Mouse (Mus musculus): Measurements from ENCODE around the gene B3gnt3.
"Not testable (repeated sequence)": the region's sequence is repeated elsewhere in the genome, so short reads cannot be mapped to it uniquely, and the experiment has no call there.

The B3gnt3 gene

GRCm38 (mm10) chr8:71701414-71702086, at the start of gene B3gnt3:
B3gnt3 (minus strand) TSS chr8:71701789.
- DNase-seq (ENCODE audit: low spot score in 2 of 2): no peak

- DNase-seq (ENCODE audit: low spot score in 2 of 2): not testable (repeated sequence)
Observed at GRCm38 (mm10) chr8:71749321-71750075, 47.9 kb upstream of the B3gnt3 start.

GRCm38 (mm10) chr8:71747082-71747481, 45.5 kb upstream of the B3gnt3 start:
- DNase-seq (ENCODE audit: low spot score in 2 of 2): not testable (repeated sequence)

- DNase-seq (ENCODE audit: low spot score in 2 of 2): no peak
Observed at GRCm38 (mm10) chr8:71745322-71745721, 43.7 kb upstream of the B3gnt3 start.

- no peak for DNase-seq (ENCODE audit: low spot score in 2 of 2)
Observed at GRCm38 (mm10) chr8:71742783-71743182, 41.2 kb upstream of the B3gnt3 start.

- DNase-seq (ENCODE audit: low spot score in 2 of 2): no peak
Observed at GRCm38 (mm10) chr8:71741687-71742114, 40.1 kb upstream of the B3gnt3 start.

- DNase-seq (ENCODE audit: low spot score in 2 of 2): no peak
Observed at GRCm38 (mm10) chr8:71741226-71741625, 39.6 kb upstream of the B3gnt3 start.

- not testable (repeated sequence) for DNase-seq (ENCODE audit: low spot score in 2 of 2)
Observed at GRCm38 (mm10) chr8:71738316-71738715, 36.7 kb upstream of the B3gnt3 start.

GRCm38 (mm10) chr8:71731652-71732230, 30.2 kb upstream of the B3gnt3 start:
- DNase-seq (ENCODE audit: low spot score in 2 of 2): peak in 1 of 2 experiments; percentile 71

GRCm38 (mm10) chr8:71728826-71729620, 27.4 kb upstream of the B3gnt3 start:
- no peak for DNase-seq (ENCODE audit: low spot score in 2 of 2)

GRCm38 (mm10) chr8:71728240-71728785, 26.7 kb upstream of the B3gnt3 start:
- no peak for DNase-seq (ENCODE audit: low spot score in 2 of 2)

GRCm38 (mm10) chr8:71725122-71725924, 23.7 kb upstream of the B3gnt3 start, which contains the start of gene Fcho1:
Fcho1 (minus strand) TSS chr8:71725716.
- peak in 1 of 2 experiments; percentile 89 for DNase-seq (ENCODE audit: low spot score in 2 of 2)

- no peak for DNase-seq (ENCODE audit: low spot score in 2 of 2)
Observed at GRCm38 (mm10) chr8:71724389-71724788, 22.8 kb upstream of the B3gnt3 start.

GRCm38 (mm10) chr8:71723047-71723551, 21.5 kb upstream of the B3gnt3 start:
- no peak for DNase-seq (ENCODE audit: low spot score in 2 of 2)

- peak; percentile 80 to 87 for DNase-seq (ENCODE audit: low spot score in 2 of 2)
Observed at GRCm38 (mm10) chr8:71719928-71720457, 18.4 kb upstream of the B3gnt3 start.

GRCm38 (mm10) chr8:71719218-71719617, 17.6 kb upstream of the B3gnt3 start:
- DNase-seq (ENCODE audit: low spot score in 2 of 2): no peak

GRCm38 (mm10) chr8:71718252-71718651, 16.7 kb upstream of the B3gnt3 start:
- DNase-seq (ENCODE audit: low spot score in 2 of 2): no peak

- DNase-seq (ENCODE audit: low spot score in 2 of 2): no peak
Observed at GRCm38 (mm10) chr8:71717096-71717495, 15.5 kb upstream of the B3gnt3 start.

- DNase-seq (ENCODE audit: low spot score in 2 of 2): no peak
Observed at GRCm38 (mm10) chr8:71716561-71717053, 15.0 kb upstream of the B3gnt3 start.

- no peak for DNase-seq (ENCODE audit: low spot score in 2 of 2)
Observed at GRCm38 (mm10) chr8:71715531-71715930, 13.9 kb upstream of the B3gnt3 start.
